Mouse (Mus musculus) kidney, adult 9 months (tissue): Measurements from ENCODE around the gene Prodh2.

Experiments
- DNase-seq: peaks from one replicate; pipeline ENCODE4 v3.0.0; 2022

Gene Prodh2

DNA sequence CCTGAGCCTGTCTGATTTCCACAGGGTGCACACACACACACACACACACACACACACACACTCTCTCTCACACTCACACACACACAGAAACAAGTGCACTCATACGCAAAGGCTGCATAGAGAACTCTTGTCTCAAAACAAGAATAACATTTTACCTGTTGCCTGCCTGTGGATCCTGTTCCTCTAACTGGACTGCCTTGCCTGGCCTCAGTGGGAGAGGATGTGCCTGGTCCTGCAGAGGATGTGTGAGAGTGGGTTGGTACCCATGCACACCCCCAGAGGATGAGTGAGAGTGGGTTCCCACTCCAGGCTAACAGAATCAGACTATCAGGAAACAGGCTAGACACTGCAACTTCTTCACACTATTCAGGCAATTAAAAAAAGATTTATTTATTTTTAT, 57.2 kb downstream of the Prodh2 start:
- DNase-seq: no peak

GRCm38 (mm10) chr7:30551445-30552101, 58.2 kb downstream of the Prodh2 start:
- no peak for DNase-seq

DNA sequence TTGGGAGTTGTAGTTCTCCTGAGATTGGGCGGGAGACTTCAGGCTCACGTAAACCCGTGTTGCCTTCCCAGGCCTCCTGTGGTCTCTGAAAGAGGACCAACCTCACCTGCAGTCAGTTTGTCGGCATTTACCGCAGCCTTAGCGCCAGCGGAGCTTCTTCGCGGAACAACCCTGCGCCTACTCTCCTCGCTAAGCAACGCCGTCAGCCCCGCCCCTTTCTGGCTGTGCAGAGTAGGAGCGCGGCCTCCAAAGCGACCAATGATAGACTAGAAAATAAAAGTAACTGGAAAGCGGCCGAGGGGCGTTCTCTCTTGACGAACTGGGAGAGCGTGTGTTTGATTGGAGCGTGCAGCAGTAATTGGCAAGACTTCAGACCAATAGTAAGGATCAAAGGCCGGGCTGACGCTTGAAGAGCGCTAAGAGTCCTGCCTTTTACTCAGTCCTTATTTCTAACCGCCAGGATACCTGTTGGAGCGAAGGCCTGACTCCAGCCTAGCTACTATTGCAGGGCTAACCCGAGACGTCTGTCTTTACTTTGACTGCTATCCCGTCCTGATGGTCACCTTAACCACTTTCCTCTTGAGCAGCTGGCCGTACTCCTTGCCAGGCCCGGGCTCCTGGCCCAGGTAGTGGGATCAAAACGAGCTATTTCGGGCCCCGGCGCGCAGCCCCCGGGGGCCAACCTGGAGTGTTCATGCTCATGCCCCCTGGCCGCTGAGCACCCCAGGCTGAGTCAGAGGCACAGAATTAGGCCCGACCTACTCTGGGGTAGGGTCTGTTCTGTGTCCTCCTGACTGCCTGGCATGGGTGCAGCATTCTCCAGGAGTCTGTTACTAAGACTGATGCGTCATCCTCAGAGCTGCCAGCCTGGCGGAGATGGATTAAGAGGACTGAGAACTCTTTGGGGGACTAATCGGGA, 58.9 kb downstream of the Prodh2 start, which contains the start of the genes Hspb6 and Proser3:
Hspb6 (plus strand) TSS at position 77 of the 919 bp plus-strand sequence.
Proser3 (minus strand) TSS at position 198 of the 919 bp plus-strand sequence.
- DNase-seq: peak; percentile 99

GRCm38 (mm10) chr7:30553021-30553589, 59.7 kb downstream of the Prodh2 start:
- DNase-seq: peak; percentile 64

GRCm38 (mm10) chr7:30553810-30554584, 60.6 kb downstream of the Prodh2 start:
- DNase-seq: peak; percentile 23

GRCm38 (mm10) chr7:30556894-30557536, 63.6 kb downstream of the Prodh2 start:
- DNase-seq: no peak

GRCm38 (mm10) chr7:30557901-30558514, 64.6 kb downstream of the Prodh2 start:
- DNase-seq: no peak

DNA sequence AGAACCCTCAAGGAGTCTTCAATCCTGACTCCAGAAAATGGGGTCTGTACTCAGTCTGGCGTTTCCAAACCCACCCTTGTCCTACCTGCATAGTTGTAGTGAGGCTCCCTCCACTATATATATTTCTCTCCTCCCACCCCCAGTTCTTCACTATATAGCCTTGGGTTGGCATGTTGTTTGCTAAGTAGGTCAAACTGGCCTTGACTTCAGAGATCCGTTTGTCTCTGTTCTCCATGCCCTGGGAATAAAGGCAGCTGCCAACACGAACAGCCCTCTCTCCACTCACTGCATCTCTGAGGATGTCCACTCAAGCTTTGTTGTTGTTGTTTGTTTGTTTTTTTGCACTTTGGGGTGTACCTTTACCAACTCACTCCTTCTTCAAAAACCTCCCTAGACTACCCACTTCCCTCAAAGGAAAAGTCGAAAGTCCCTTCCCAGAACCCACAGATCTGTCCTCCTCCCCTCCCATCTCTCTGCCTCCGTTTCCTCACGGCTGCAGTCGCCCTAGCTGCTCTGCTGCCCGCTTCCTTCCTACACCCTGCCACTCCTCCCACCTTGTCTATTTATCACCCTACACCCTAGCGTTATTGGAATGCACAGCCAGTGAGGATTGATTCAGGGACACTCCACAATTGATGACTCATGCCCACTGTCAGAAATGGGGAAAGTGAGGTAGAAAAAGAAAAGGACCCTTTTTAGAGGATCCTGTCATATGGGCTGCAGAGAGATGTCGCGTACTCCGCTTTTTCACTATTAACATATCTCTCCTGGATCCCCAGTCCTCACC, 65.4 kb downstream of the Prodh2 start:
- DNase-seq: peak; percentile 24

- peak; percentile 100 for DNase-seq
These were observed 66.1 kb downstream of the Prodh2 start, which contains the start of gene Lin37 for GRCm38 (mm10) chr7:30559443-30559954. Gene Lin37 (minus strand): TSS chr7:30559838.

- no peak for DNase-seq
These were observed 66.9 kb downstream of the Prodh2 start for GRCm38 (mm10) chr7:30560296-30560695.

DNA sequence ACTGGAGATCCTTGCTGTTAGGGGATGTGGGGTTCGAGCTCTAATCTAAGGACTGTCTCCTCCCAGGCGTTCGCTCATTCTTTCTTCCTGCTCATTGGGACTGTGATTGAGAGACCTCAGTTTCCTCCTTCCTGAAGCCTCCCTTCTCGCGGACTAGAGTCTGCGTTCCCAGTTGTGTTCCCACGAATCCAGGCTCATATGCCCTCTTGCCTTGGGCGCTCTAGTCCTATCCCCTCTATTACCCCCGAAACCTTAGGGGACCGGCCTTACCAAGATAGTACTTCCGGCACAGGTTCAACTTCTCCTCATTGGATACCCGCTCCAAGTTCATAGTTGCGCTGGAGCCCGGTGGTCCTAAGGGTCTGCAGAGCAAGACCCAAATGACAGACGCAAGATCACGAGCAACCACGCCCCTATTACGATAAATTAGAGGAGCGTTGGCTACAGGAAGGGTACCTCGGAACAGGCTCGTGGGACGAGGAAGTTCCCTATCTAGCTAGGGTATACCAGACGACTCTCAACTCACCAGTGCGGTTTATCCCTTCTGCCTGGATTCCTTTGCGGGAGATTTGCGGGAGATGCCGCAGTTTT, 69.2 kb downstream of the Prodh2 start:
- no peak for DNase-seq
